Mouse (Mus musculus) G1E-ER4 (cell line): ENCODE results near the gene Rab1b. TPM values are rescaled to one million over a fixed set of nuclear protein-coding genes. Genes with fewer than 3 reads are reported as not detected.

Source experiments
- GATA1 ChIP-seq: IDR thresholded peaks from one replicate; pipeline ENCODE4 v1.8.0; 2012; ENCODE audit warnings: low read length, inconsistent platforms
- polyA plus RNA-seq: library from polyadenylated mRNA; stranded (reverse); fragments of >175 nt; gene quantifications from 2 replicates; pipeline ENCODE4 v1.2.3, GENCODE M21; 2012

Gene Rab1b
- polyA plus RNA-seq, 1 experiment = 315 TPM

DNA sequence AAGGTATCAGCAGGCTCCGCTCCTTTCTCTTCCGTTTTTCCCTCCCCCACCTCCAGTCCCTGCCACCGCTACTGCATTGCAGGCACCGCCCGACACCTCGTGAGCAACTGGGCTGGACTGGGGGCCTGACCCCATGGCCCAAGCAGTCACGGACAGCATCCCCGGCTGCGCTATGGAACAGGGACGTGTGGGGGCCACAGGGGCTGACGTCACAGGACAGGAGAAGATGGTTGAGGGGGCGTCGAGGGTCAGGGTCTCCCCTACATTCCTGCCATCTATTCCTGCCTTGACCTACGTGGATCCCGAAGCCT, 22.1 kb downstream of the Rab1b start:
- no peak for TF ChIP-seq GATA1

DNA sequence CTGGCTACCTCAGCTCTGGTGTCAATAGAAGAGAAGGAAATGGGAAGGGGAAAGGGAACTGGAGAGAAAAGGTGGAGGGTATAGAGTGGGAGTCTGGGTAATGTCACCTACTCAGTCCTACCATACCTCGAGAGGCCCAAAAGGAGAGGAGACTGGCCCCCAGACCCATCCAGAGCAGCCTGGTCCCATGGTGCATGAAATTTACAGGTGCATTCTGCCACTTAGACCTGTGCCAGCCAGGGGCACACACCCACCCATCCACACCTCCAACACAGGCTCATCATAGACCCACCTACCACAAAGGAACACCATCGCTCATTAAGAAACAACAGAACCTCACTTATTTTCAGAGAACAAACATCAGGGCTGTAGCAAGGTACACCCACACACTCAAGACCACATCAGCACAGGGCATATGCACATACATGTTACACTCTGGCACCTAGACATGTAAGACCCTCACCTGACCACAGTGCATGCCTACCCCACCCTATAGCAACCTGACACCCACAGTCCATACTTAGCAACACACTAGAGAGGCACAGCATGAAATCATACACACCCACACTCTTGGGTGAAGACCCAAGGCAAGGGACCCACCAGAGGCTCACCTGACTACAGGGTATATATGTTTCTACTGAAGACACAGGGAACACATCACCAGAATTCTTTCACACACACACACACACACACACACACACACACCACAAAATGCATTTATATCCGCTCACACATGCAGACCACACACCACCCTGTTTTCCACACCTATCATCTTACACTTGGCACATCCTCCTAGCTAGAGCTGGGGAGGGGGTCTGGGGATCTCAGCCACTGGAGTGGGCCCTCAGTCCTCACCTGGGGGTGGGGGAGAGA, 22.7 kb downstream of the Rab1b start:
- no peak for TF ChIP-seq GATA1

DNA sequence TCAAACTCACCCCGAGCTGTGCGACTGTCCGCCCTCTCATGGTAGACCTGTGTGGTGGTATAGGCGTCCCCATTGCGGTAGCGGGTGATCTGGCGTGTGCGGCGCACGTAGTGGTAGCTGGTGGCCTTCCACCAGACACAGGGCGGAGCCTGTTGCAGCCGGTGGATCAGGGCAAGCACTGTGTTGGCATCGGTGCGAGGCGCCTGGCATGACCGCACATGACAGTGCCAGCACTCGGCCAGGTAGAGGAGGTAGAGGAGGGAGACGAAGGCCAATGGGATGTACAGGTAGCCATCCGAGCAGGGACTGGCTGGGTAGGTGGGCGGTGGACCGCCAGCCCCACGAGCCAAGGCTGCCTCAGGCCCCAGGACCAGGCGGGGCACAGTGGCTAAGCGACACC, 24.3 kb downstream of the Rab1b start:
- TF ChIP-seq GATA1 = no peak

DNA sequence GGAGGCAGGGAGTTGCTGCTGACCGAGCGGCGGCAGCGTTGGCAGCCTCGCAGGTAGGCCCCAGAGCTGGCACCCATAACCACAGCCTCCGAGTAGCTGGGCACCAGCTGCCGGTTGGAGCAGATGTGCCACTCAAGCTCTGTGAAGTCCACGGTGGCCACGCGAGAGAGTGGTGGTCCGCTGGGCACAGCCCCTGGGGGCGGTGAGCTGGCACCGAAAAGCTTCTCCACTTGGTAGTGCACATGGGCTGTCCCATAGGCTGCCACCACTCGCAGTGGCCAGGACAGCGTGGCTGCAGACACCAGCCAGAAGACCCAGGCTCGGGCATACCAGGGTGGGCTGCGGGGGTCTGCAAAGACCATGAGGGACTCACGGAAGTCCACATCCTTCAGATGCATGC, 24.9 kb downstream of the Rab1b start:
- no peak for TF ChIP-seq GATA1

DNA sequence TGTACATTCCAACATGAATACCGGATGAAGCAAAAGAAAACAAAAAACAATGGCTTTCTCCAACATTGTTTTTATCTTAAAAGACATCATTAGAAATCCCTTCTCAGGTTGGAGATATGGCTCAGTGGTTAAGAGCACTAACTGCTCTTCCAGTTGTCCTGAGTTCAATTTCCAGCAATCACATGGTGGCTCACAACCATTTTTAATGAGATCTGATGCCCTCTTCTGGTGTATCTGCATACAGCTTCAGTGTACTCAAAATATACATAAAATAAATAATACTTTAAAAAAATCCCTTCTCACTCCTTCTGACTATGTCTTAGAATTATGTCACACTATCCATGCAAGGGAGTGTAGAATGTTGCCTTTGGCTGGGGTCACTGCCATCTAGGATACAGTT, 27.6 kb downstream of the Rab1b start:
- no peak for TF ChIP-seq GATA1

DNA sequence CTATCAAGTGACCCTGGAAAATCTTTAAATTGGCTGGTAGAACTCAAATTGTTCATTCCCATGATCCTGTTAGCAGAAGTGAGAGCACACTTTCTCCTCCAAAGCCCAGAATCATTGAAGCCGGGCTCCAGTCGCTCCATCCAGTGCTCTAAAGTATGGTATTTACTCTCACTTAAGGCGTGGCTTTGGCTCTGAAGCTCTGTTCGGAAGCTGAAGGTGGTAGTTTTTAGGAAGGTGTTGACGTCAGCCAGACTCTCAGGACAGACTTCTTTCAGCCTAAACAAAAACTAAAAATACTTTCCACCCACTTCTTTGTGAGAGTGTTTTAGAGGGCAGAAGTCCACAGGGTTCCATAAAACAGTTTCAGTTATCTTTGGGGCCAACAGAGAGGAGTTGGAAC, 33.4 kb downstream of the Rab1b start:
- TF ChIP-seq GATA1 = no peak

DNA sequence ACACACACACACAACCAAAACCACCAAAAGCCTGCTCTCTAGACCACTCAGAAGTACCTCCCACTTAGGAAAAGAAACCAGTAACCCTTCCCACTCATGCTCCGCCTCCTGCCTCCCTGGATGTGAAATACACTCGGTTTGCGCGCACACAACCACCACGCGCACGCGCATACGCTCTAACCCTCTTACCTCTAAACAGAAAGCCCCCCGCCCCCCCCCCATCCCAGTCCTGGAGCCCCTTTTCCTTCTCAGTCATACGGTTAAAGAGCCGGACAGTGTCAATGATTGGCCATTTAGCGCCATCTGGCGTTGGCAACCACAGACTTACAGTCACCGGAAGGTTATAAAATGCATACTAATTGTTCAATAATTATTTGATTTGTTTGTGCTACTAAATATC, 33.8 kb downstream of the Rab1b start:
- no peak for TF ChIP-seq GATA1

DNA sequence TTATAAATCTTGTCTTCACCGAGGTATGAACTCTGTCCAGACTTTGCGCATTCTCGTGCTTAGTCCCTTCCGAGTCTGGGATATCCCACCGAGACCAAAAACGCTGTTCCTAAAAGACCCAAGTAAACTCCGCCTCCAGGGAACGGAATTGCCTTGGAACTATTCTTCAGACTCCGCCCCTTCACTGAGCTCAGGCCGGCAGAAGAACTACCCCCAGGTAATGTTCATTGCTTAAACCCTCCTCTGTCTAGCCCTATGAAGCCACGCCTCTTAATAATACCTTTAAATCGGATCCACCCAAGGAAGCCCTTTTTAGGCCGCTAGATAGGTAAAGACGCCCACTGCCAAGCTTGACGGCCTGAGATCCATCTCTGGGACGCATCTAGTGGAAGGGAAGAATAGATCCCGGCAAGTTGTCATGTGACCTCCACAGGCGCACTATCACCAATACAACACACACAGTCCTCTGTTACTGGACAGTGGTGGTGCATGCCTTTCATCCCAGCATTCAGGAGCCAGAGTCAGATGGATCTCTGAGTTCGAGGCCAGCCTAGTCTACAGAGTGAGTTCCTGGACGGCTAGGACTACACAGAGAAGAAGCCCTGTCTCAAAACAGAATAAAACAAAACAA, 34.4 kb downstream of the Rab1b start:
- TF ChIP-seq GATA1 = no peak

DNA sequence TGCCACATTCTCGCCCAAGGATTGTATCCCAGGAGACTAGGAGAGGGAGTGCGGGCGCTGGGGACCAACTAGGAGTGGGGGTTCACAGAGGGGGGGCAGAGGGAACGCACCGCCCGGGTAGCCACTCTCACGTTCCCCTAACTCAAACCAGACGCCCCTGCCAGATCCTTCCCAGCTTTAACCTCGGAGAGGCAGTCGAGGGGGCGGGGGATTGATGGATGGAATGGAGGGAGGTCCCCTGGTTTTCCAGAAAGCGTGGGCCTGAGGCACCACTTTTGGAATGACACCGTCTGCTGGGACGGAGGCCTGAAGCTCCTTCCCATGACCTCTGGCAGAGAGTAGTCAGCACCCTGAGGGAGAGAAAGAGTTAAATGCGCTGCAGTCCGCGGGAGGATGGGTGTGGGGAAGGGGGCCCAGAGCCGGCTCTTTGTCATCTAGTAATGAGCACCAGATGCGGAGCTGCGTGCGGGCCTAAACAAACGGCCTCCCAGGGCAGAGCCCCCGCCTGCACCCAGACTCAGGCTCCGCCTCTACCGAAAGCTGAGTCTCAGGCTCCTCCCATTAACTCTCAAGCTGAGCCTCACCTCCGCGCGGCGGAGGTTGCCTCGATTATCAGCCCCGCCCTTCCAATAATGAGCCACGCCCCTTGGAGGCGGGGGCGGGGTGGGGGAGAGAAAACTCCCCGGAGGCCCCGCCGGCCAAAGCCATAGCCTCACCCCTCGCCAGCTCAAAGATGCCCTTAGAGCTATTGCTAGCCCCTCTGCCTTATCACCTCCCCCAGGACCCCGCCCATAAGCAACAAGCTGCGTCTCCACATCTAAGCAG, 35.1 kb downstream of the Rab1b start:
- no peak for TF ChIP-seq GATA1

DNA sequence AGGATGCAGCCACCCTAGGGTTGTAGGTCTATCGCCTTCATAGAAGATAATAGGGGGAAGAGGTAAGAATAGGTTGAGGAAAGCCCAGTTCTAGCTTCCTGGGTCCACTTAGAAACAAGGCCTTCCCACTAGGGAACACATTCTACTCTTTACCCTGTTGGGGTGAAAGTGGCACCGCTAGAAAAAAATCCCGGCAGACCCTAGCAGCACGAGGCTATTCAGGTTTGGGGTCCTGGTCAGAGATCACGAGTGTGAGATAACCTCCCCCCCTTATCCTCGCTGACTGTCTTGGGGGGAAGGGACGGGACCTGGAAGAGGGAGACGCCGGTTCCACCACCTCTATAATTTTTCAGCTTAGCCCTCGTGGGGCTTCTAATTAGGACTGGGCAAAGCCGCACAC, 35.8 kb downstream of the Rab1b start:
- TF ChIP-seq GATA1 = no peak

DNA sequence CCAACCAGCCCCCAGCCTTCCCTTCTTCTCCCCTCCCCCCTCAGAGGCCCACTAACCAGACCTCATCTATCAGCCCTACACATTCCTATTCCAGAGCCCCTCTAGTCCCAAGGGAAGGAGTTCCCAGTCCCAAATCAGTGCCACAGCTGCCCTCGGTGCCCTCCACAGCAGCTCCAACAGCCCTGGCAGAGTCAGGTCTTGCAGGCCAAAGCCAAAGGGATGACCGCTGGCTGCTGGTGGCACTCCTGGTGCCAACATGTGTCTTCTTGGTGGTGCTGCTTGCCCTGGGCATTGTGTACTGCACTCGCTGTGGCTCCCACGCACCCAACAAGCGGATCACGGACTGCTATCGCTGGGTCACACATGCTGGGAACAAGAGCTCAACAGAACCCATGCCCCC, 36.9 kb downstream of the Rab1b start:
- TF ChIP-seq GATA1 = no peak

DNA sequence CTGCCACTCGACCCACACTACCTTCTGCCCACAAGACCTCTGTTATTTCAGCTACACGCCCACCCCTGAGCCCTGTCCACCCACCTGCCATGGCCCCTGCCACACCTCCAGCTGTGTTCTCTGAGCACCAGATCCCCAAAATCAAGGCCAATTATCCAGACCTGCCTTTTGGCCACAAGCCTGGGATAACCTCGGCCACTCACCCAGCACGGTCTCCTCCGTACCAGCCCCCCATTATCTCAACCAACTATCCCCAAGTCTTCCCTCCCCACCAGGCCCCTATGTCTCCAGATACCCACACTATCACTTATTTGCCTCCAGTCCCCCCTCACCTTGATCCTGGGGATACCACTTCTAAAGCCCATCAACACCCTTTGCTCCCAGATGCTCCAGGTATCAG, 37.4 kb downstream of the Rab1b start:
- TF ChIP-seq GATA1 = no peak

DNA sequence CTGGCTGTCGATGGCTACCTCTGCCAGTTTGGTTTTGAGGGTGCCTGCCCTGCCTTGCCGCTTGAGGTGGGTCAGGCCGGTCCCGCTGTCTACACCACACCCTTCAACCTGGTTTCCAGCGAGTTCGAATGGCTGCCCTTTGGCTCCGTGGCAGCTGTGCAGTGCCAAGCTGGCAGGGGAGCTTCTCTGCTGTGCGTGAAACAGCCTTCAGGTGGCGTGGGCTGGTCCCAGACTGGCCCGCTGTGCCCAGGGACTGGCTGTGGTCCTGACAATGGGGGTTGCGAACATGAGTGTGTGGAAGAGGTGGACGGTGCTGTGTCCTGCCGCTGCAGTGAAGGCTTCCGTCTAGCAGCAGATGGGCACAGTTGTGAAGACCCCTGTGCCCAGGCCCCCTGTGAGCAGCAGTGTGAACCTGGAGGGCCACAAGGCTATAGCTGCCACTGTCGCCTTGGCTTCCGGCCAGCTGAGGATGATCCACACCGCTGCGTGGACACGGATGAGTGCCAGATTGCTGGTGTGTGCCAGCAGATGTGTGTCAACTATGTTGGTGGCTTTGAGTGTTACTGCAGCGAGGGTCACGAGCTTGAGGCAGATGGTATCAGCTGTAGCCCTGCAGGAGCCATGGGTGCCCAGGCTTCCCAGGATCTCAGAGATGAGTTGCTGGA, 38.2 kb downstream of the Rab1b start:
- no peak for TF ChIP-seq GATA1

DNA sequence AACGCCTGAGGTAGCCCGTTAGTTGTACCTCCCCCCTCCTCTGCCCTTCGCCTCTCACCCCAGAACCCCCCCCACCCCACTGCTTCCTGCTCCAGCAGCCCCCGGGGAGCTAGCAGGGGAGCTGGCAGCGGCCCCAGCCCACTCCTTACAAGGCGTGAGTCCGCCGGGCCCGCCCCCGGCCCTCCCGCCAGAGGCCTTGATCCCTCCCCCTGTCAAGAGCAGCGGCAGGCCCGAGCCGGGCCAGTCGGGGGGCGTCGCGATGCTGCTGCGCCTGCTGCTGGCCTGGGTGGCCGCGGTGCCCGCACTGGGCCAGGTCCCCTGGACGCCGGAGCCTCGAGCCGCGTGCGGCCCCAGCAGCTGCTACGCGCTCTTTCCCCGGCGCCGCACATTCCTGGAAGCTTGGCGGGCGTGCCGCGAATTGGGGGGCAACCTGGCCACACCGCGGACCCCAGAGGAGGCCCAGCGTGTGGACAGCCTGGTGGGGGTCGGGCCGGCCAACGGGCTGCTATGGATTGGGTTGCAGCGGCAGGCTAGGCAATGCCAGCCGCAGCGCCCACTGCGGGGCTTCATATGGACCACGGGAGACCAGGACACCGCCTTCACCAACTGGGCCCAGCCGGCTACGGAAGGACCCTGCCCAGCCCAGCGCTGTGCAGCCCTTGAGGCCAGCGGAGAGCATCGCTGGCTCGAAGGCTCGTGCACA, 38.9 kb downstream of the Rab1b start, which contains the start of gene Cd248:
Gene Cd248 (plus strand): TSS at position 212 of the 703 bp plus-strand sequence.
- TF ChIP-seq GATA1 = no peak

DNA sequence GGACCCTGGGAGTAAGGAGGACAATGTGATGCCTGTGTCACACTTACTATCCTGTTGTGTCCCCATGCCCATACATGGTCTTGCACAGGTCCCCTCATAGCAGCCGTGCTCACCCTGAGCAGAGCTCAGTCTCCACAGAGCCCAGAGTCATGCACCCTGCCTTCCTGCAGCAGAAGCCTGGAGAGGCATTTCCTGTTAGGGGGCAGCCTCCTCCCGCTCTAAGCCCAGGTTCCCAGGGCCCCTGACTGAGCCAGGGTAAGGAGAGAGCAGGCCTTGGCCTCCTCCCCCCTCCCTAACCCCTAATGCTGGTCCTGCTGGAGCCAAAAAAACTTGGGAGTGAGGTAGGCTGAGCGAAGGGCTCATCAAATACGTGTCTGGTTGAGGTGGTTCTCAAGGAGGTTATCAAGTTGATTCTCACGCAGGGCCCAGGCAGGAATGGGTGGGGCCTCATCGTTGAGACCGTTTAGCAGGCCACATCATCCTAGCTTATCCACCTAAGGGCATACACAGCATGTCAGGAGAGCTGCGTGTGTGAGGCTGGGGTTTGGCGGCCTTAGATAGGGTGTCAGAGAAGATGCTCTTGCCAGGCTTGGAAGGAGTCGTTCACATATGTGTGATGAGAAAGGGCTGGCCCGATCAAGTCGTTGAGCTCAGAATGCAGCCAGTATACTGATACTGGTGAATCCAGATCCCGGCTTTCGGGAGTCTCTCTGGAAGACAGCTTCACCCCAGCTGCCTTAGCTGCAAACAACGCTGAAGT, 39.7 kb downstream of the Rab1b start:
- no peak for TF ChIP-seq GATA1
